Comparison of ENCODE assay signal across 8 mouse cellular contexts in genomic region chr2:12317343-12317742, GRCm38 (mm10). TPM values are rescaled to one million over a fixed set of nuclear protein-coding genes. Genes with fewer than 3 reads are reported as not detected.
DNase-seq lines count a peak whose midpoint lies in the region; ATAC-seq and TF ChIP-seq lines count a peak whose summit lies in the region.
"Had no signal": no experiment of that assay in that cellular context is flagged by ENCODE, and none has a peak within 500 bp of the region (broad histone marks: within the 10 kb centered on the region; RNA-seq: fewer than 3 reads in every experiment).

No protein-coding gene starts in this region.

- H3K4me3 ChIP-seq in liver, embryonic 14.5 days (ENCODE audit: insufficient read depth in 1 of 2, low read depth in 2 of 2, low read length in 2 of 2) = no peak overlapping the region
- H3K4me3 ChIP-seq in spleen, adult 2 months (ENCODE audit: extremely low read depth, insufficient read depth, insufficient read length) = no peak overlapping the region
- H3K4me3 ChIP-seq in midbrain, embryonic 13.5 days (replicated peaks) = no peak overlapping the region
- H3K4me3 ChIP-seq: myocyte had no signal

- 52% methylated on average over 5 of the region's 5 CpGs for WGBS in liver, embryonic 14.5 days (ENCODE audit: insufficient replicate concordance)
- WGBS in spleen, adult 2 months = 33% methylated on average over 5 of the region's 5 CpGs
- WGBS in midbrain, embryonic 13.5 days = 87% methylated on average over 5 of the region's 5 CpGs

- peak; percentile 18; the same call in 1 of the 2 replicates for ATAC-seq in liver, embryonic 14.5 days (ENCODE audit: insufficient read depth)
- ATAC-seq in inflammation-experienced regulatory T-cells, adult 6 months = no peak
- no peak for ATAC-seq in midbrain, embryonic 13.5 days

- no peaks in the 10 kb centered on the region for H3K9me3 ChIP-seq in liver, embryonic 14.5 days (ENCODE audit: control insufficient read depth, low read length)
- no peaks in the 10 kb centered on the region for H3K9me3 ChIP-seq in midbrain, embryonic 13.5 days

- H3K4me2 ChIP-seq in liver, embryonic 14.5 days (ENCODE audit: low read depth) = no peak overlapping the region
- H3K4me2 ChIP-seq in midbrain, embryonic 13.5 days (replicated peaks) = no peak overlapping the region

- 0 out of 4 replicates have a peak, but pooled peaks cover 0 to 5% of the 10 kb centered on the region in 2 experiments for H3K4me1 ChIP-seq in liver, embryonic 14.5 days (replicated peaks; ENCODE audit: control insufficient read depth in 2 of 2, insufficient read depth in 2 of 2, low read length in 1 of 2)
- peaks cover 6% of the 10 kb centered on the region; the same call in 1 of the 2 replicates for H3K4me1 ChIP-seq in spleen, adult 2 months (ENCODE audit: control insufficient read depth, insufficient read depth, insufficient read length)
- 0 out of 2 replicates have a peak, but pooled peaks cover 4% of the 10 kb centered on the region for H3K4me1 ChIP-seq in midbrain, embryonic 13.5 days (replicated peaks)

- TF ChIP-seq EP300 in liver, embryonic 14.5 days (IDR thresholded peaks at IDR 0.05; ENCODE audit: low read depth) = no peak

- no peak overlapping the region for H3K9ac ChIP-seq in liver, embryonic 14.5 days (replicated peaks)
- H3K9ac ChIP-seq in midbrain, embryonic 13.5 days (replicated peaks) = no peak overlapping the region

- no peak for TF ChIP-seq CTCF in liver, embryonic 14.5 days (IDR thresholded peaks at IDR 0.05; ENCODE audit: low read depth)
- no peak for TF ChIP-seq CTCF in spleen, adult 2 months (IDR thresholded peaks at IDR 0.05; ENCODE audit: extremely low read depth, insufficient read depth, insufficient read length, insufficient replicate concordance)

- H3K27me3 ChIP-seq in liver, embryonic 14.5 days (ENCODE audit: control insufficient read depth, insufficient read depth, low read length) = no peaks in the 10 kb centered on the region
- no peaks in the 10 kb centered on the region for H3K27me3 ChIP-seq in spleen, adult 2 months (ENCODE audit: control insufficient read depth, insufficient read depth, low read length)
- H3K27me3 ChIP-seq in midbrain, embryonic 13.5 days = no peaks in the 10 kb centered on the region

- no peaks in the 10 kb centered on the region for H3K36me3 ChIP-seq in liver, embryonic 14.5 days (replicated peaks; ENCODE audit: control insufficient read depth, insufficient read depth, low read depth)
- no peaks in the 10 kb centered on the region for H3K36me3 ChIP-seq in spleen, adult 2 months (ENCODE audit: control insufficient read depth, insufficient read depth, low read length)
- no peaks in the 10 kb centered on the region for H3K36me3 ChIP-seq in midbrain, embryonic 13.5 days

- DNase-seq in kidney, postnatal 14 days = peak; percentile 6
- no peak for DNase-seq in kidney, postnatal 10 days
- DNase-seq in adipocyte (ENCODE audit: low spot score) = peak; percentile 68
- DNase-seq in liver, embryonic 14.5 days (ENCODE audit: low read depth in 3 of 3, low spot score in 3 of 3) = no peak
- peak; percentile 40 to 47 for DNase-seq in spleen, adult 2 months (ENCODE audit: low read depth in 1 of 2, low spot score in 2 of 2)

- H3K27ac ChIP-seq in liver, embryonic 14.5 days = no peak overlapping the region
- no peak overlapping the region for H3K27ac ChIP-seq in spleen, adult 2 months (ENCODE audit: insufficient read depth, low read length)
- H3K27ac ChIP-seq in midbrain, embryonic 13.5 days = no peak overlapping the region

- no peak for TF ChIP-seq POLR2A in spleen, adult 2 months (IDR thresholded peaks at IDR 0.05; ENCODE audit: low read depth, low read length)

RNA-seq across cellular contexts. Expression of gene Itga8, which starts 15.6 kb away (rescaled TPM):
- 0.74 and 1.2 TPM in 2 replicates for polyA plus RNA-seq in liver, embryonic 14.5 days (2012; rRNA removed)
- polyA plus RNA-seq in liver, embryonic 14.5 days (2014; fragmentation: Nextera tagmentation; extraction: Ambion mirVana) = 1.8 and 2.0 TPM in 2 replicates
- polyA plus RNA-seq in spleen, adult 2 months (2012; rRNA removed) = 3.8 and 5.1 TPM in 2 replicates
- not detected for polyA plus RNA-seq in inflammation-experienced regulatory T-cells, adult 6 months (2017; shearing (Covaris generic))
- polyA plus RNA-seq in midbrain, embryonic 13.5 days (2015; fragmentation: Nextera tagmentation; extraction: Ambion mirVana) = 0.95 and 1.7 TPM in 2 replicates

Comparison
In these comparisons a context has a peak if more than half of its experiments do, and no peak if none do; other contexts are left out.
1. DNase-seq: peak in kidney, postnatal 14 days (single experiment), adipocyte (single experiment) and spleen, adult 2 months (2 of 2); none in kidney, postnatal 10 days (single experiment) and liver, embryonic 14.5 days (0 of 3).